ENCODE assay signal across 13 mouse cellular contexts in the genomic region with DNA sequence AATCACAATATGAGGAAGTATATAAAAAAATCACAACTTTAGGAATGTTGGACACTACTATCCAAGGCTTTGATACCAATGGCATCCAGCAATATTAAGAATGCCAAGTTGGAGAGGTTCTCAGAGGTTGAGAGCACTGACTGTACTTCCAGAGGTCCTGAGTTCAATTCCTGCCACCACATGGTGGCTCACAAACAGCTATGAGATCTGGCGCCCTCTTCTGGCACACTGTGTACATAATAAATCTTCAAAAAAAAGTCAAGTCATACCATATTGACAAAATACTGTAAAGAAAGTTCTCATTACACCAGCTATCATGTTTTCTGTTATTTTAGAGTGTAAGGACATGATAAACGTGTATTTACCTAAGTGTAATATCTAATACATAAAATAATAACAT.
DNase-seq lines count a peak whose midpoint lies in the region; ATAC-seq lines count a peak whose summit lies in the region.
"Had no signal": no experiment of that assay in that cellular context is flagged by ENCODE, and none has a peak within 500 bp of the region (broad histone marks: within the 10 kb centered on the region; RNA-seq: fewer than 3 reads in every experiment).

No protein-coding gene starts in this region.

- H3K4me2 ChIP-seq in kidney, embryonic 15.5 days: no peak overlapping the region
- no peak overlapping the region for H3K4me2 ChIP-seq in heart, embryonic 11.5 days
- H3K4me2 ChIP-seq: liver, embryonic 13.5 days; midbrain, embryonic 12.5 days; stomach, embryonic 15.5 days had no signal

- no peak overlapping the region for H3K27ac ChIP-seq in kidney, embryonic 15.5 days
- H3K27ac ChIP-seq in heart, embryonic 11.5 days (ENCODE audit: low read depth, low read length): no peak overlapping the region
- H3K27ac ChIP-seq: liver, embryonic 13.5 days; midbrain, embryonic 12.5 days; stomach, embryonic 15.5 days had no signal

- no peaks in the 10 kb centered on the region for H3K4me1 ChIP-seq in kidney, embryonic 15.5 days
- H3K4me1 ChIP-seq in heart, embryonic 11.5 days (ENCODE audit: control insufficient read depth, insufficient read depth, low read length): no peaks in the 10 kb centered on the region
- H3K4me1 ChIP-seq: liver, embryonic 13.5 days; stomach, embryonic 15.5 days had no signal

- ATAC-seq in kidney, embryonic 15.5 days (replicated peaks; ENCODE audit: low FRiP score): no peak
- ATAC-seq in heart, embryonic 11.5 days (replicated peaks; ENCODE audit: insufficient number of reproducible peaks, low FRiP score, low TSS enrichment): no peak

- H3K36me3 ChIP-seq in kidney, embryonic 15.5 days: no peaks in the 10 kb centered on the region
- H3K36me3 ChIP-seq in heart, embryonic 11.5 days (ENCODE audit: control insufficient read depth, insufficient read depth, low read length): no peaks in the 10 kb centered on the region
- H3K36me3 ChIP-seq: liver, embryonic 13.5 days; midbrain, embryonic 12.5 days; stomach, embryonic 15.5 days had no signal

- no peak overlapping the region for H3K4me3 ChIP-seq in kidney, embryonic 15.5 days (replicated peaks)
- no peak overlapping the region for H3K4me3 ChIP-seq in heart, embryonic 11.5 days (ENCODE audit: low read depth, low read length)
- H3K4me3 ChIP-seq: liver, embryonic 13.5 days; midbrain, embryonic 12.5 days; stomach, embryonic 15.5 days had no signal

- no peaks in the 10 kb centered on the region for H3K27me3 ChIP-seq in kidney, embryonic 15.5 days
- no peaks in the 10 kb centered on the region for H3K27me3 ChIP-seq in heart, embryonic 11.5 days (ENCODE audit: control insufficient read depth, insufficient read depth, low read length)
- H3K27me3 ChIP-seq: liver, embryonic 13.5 days; midbrain, embryonic 12.5 days; stomach, embryonic 15.5 days had no signal

- no peaks in the 10 kb centered on the region for H3K9me3 ChIP-seq in kidney, embryonic 15.5 days (replicated peaks)
- no peaks in the 10 kb centered on the region for H3K9me3 ChIP-seq in heart, embryonic 11.5 days (replicated peaks; ENCODE audit: control insufficient read depth, low read length)
- H3K9me3 ChIP-seq: liver, embryonic 13.5 days; midbrain, embryonic 12.5 days; stomach, embryonic 15.5 days had no signal

- peak; percentile 4 for DNase-seq in adrenal gland, postnatal 14 days
- no peak for DNase-seq in adrenal gland, adult (ENCODE audit: inconsistent age in 2 of 2, low spot score in 1 of 2)
- DNase-seq in kidney, postnatal 10 days: peak; percentile 9
- DNase-seq in thymus, postnatal 4 days: peak; percentile 11
- no peak for DNase-seq in thymus, postnatal 36 days
- no peak for DNase-seq in spleen, postnatal 4 days (ENCODE audit: low spot score in 2 of 2)
- DNase-seq: kidney, adult 11 months; liver, embryonic 13.5 days; right cerebral cortex, postnatal 14 days had no signal

- 51% methylated on average over 2 of the region's 2 CpGs for WGBS in kidney, embryonic 15.5 days
- WGBS in heart, embryonic 11.5 days (ENCODE audit: insufficient replicate concordance): 35% methylated on average over 2 of the region's 2 CpGs

- no peak overlapping the region for H3K9ac ChIP-seq in kidney, embryonic 15.5 days
- no peak overlapping the region for H3K9ac ChIP-seq in heart, embryonic 11.5 days (ENCODE audit: low read depth, low read length)
- H3K9ac ChIP-seq: liver, embryonic 13.5 days; midbrain, embryonic 12.5 days; stomach, embryonic 15.5 days had no signal

Comparison
In these comparisons a context has a peak if more than half of its experiments do, and no peak if none do; other contexts are left out.
1. DNase-seq: peak in adrenal gland, postnatal 14 days (single experiment), kidney, postnatal 10 days (single experiment) and thymus, postnatal 4 days (single experiment); none in adrenal gland, adult (0 of 2), thymus, postnatal 36 days (0 of 2) and spleen, postnatal 4 days (0 of 2).